Mouse (Mus musculus): ENCODE data around the gene Elmsan1. TPM values are rescaled to one million over a fixed set of nuclear protein-coding genes. Genes with fewer than 3 reads are reported as not detected.

Elmsan1 gene
- 3.9 TPM for polyA plus RNA-seq (2015; fragmentation: Illumina TruSeq; extraction: RNeasy Lipid Tissue Mini Kit (QIAGEN cat#74804); ENCODE audit: insufficient read depth, low read depth, low replicate concordance)

DNA sequence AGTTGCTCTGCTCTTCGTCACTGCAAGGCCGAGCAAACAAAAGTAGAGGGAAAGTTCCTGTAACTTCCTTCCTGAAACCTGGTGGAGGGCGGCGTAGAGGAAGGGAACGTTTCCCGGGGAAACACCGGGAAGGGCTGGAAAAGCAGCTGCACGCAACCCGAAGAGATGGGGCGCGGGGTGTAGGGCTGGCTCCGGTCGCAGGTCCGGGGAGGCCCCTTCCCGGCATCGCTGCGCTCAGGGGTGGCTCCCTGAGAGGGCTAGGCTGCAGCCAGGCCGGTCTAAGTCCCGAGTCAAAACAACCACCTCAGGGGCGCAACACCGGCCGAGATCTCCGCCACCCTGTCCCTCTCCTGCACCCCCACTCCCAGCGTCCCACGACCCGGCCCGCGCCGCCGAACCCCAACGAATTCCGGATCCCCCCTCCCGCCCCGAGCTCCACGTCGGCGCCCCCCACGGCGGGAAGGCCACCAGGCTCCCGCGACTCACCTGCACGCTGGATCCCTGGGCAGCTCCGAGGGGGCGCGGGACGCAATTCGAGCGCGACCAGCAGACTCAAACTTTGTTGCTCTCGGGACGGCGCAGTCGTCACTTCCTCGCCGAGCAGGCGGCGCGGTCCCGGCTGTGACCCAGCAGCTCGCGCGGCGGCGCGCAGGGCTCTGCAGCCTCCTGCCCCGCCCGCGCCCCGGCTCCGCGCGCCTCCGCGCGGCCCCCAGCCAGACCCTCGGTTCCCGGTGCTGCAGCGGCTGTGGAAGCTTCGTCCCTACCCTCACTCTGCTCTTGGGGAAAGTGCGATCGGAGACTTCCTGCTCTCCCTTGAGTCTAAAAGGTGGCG, at the start of gene Elmsan1:
TSS of gene Elmsan1 (minus strand) at position 593 of the 832 bp plus-strand sequence.

DNA sequence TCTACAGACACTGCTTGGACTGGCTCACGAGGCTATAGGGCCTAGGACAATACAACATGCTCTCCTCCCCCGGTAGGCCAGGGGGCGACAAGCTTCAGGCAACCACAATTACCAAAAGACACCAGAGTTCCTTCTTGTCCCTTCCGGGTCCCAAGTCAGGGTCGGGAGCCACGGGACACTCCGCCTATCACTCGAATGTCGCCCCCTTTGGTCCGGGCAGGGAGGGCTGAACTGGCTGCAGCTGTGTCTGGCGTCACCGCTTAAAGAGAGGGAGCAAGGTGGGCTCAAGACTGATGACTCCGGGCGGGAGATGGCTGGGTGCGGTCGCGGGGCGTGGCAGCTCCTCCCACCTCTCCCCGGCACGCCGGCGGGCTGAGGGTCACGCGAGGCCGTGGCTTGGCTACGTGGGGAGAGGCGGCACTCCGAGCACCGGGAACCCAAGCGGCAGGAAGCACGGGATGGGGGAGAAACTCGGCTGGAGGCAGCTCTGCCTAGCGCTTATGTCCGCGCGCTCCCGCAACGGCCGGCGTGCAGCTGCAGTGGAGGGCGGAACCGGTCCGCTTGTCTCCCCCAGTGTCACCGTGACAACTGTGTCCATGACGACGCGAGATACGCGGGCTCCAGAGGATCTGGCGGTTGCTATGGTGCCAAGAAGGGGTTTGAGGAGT, 70.6 kb downstream of the Elmsan1 start, which contains the start of gene Pnma1:
TSS of gene Pnma1 (minus strand) at position 536 of the 668 bp plus-strand sequence.

DNA sequence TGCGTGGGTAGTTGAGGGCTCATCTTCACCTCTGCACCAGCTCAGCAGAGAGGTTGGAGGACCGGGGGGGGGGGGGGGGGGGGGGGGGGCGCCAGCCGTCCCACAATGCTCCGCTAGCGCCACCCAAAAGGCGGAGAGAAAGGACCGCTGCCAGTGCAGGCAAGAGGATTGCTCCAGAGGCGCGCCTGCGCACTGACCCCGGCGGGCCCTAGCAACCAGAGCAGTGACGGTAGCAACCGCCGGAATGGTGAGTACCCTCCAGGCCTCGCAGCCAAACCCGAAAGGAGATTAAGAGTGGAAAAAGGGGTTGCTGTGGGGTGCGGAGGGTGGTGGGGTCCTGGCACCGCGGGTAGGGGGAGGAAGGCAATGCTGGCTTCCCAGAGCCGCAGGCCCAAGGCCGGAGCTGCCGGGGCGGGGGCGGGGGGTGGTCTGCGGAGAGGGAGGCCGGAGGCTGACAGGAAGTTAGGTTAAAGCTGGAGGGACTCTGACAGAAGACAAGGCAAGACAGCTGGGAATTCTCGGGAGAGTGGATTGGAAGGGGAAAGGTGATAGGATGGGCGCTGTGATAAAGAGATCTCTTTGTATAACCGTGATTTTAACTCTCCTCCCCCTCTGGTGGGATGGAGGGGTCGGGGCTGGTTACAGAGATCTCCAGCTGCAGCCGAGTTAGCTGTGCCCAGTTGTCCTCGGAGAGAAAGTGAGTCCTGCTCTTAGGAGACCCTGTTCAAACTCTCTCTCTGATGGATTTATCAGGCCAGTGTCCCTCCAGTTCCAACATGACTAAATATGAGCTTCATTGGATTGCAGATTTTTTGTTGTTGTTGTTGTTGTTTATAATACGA, 104.3 kb downstream of the Elmsan1 start, which contains the start of gene Dnal1:
TSS of gene Dnal1 (plus strand) at position 214 of the 842 bp plus-strand sequence.

DNA sequence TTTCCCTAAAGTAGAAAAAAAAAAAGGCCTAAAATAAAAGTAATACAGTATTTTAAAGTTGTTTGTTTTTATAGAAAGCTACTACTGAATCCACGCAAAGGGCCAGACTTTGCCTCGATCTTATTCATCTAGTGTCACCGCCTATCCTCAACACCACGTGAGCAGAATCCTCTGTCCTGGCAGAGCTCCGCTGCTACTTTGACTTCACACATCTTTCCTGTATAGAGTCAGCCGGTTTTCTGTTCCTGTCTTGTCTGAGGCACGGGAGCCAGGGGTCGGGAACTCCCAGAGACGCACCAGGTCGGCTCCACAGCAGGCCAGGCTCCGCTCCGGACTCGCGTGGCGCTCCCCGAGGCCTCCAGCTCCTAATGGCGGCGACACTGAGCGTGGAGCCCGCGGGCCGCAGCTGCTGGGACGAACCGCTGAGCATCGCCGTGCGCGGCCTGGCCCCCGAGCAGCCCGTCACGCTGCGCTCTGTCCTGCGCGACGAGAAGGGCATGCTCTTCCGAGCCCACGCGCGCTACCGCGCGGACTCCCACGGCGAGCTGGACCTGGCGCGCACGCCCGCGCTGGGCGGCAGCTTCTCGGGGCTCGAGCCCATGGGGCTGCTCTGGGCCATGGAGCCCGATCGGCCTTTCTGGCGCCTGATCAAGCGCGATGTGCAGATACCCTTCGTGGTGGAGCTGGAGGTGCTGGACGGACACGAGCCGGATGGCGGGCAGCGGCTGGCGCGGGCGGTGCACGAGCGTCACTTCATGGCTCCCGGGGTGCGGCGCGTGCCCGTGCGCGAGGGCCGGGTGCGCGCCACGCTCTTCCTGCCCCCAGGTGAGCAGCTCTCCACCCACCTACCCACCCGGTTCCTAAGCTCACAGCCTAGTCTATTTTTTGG, 117.8 kb downstream of the Elmsan1 start, which contains the start of gene Acot6:
TSS of gene Acot6 (plus strand) at position 51 of the 889 bp plus-strand sequence.

Other genes starting within 250 kb of the Elmsan1 start
- gene Heatr4, start 234.0 kb downstream of the Elmsan1 start, polyA plus RNA-seq (2015; fragmentation: Illumina TruSeq; extraction: RNeasy Lipid Tissue Mini Kit (QIAGEN cat#74804); ENCODE audit: insufficient read depth, low read depth, low replicate concordance): not detected
- 0.81 TPM for gene Acot2, start 231.0 kb downstream of the Elmsan1 start, polyA plus RNA-seq (2015; fragmentation: Illumina TruSeq; extraction: RNeasy Lipid Tissue Mini Kit (QIAGEN cat#74804); ENCODE audit: insufficient read depth, low read depth, low replicate concordance)
- 7.5 TPM for gene Acot1, start 209.4 kb downstream of the Elmsan1 start, polyA plus RNA-seq (2015; fragmentation: Illumina TruSeq; extraction: RNeasy Lipid Tissue Mini Kit (QIAGEN cat#74804); ENCODE audit: insufficient read depth, low read depth, low replicate concordance)
- 0.13 TPM for gene Acot4, start 180.5 kb downstream of the Elmsan1 start, polyA plus RNA-seq (2015; fragmentation: Illumina TruSeq; extraction: RNeasy Lipid Tissue Mini Kit (QIAGEN cat#74804); ENCODE audit: insufficient read depth, low read depth, low replicate concordance)
- not detected for gene Gm49366, start 179.9 kb downstream of the Elmsan1 start, polyA plus RNA-seq (2015; fragmentation: Illumina TruSeq; extraction: RNeasy Lipid Tissue Mini Kit (QIAGEN cat#74804); ENCODE audit: insufficient read depth, low read depth, low replicate concordance)
- gene Acot3, start 166.7 kb downstream of the Elmsan1 start, polyA plus RNA-seq (2015; fragmentation: Illumina TruSeq; extraction: RNeasy Lipid Tissue Mini Kit (QIAGEN cat#74804); ENCODE audit: insufficient read depth, low read depth, low replicate concordance): not detected
- gene Acot5, start 149.6 kb downstream of the Elmsan1 start, polyA plus RNA-seq (2015; fragmentation: Illumina TruSeq; extraction: RNeasy Lipid Tissue Mini Kit (QIAGEN cat#74804); ENCODE audit: insufficient read depth, low read depth, low replicate concordance): not detected
- 1.3 TPM for gene Acot6, start 118.2 kb downstream of the Elmsan1 start, polyA plus RNA-seq (2015; fragmentation: Illumina TruSeq; extraction: RNeasy Lipid Tissue Mini Kit (QIAGEN cat#74804); ENCODE audit: insufficient read depth, low read depth, low replicate concordance)
- 3.5 TPM for gene Dnal1, start 104.5 kb downstream of the Elmsan1 start, polyA plus RNA-seq (2015; fragmentation: Illumina TruSeq; extraction: RNeasy Lipid Tissue Mini Kit (QIAGEN cat#74804); ENCODE audit: insufficient read depth, low read depth, low replicate concordance)
- not detected for gene Pnma1, start 70.4 kb downstream of the Elmsan1 start, polyA plus RNA-seq (2015; fragmentation: Illumina TruSeq; extraction: RNeasy Lipid Tissue Mini Kit (QIAGEN cat#74804); ENCODE audit: insufficient read depth, low read depth, low replicate concordance)
- gene Ptgr2, start 66.4 kb upstream of the Elmsan1 start, polyA plus RNA-seq (2015; fragmentation: Illumina TruSeq; extraction: RNeasy Lipid Tissue Mini Kit (QIAGEN cat#74804); ENCODE audit: insufficient read depth, low read depth, low replicate concordance): 7.3 TPM
- gene Zfp410, start 98.0 kb upstream of the Elmsan1 start, polyA plus RNA-seq (2015; fragmentation: Illumina TruSeq; extraction: RNeasy Lipid Tissue Mini Kit (QIAGEN cat#74804); ENCODE audit: insufficient read depth, low read depth, low replicate concordance): 12.5 TPM
- 7.6 TPM for gene Coq6, start 142.8 kb upstream of the Elmsan1 start, polyA plus RNA-seq (2015; fragmentation: Illumina TruSeq; extraction: RNeasy Lipid Tissue Mini Kit (QIAGEN cat#74804); ENCODE audit: insufficient read depth, low read depth, low replicate concordance)
- gene Fam161b, start 143.0 kb upstream of the Elmsan1 start, polyA plus RNA-seq (2015; fragmentation: Illumina TruSeq; extraction: RNeasy Lipid Tissue Mini Kit (QIAGEN cat#74804); ENCODE audit: insufficient read depth, low read depth, low replicate concordance): 1.3 TPM
- gene Entpd5, start 190.1 kb upstream of the Elmsan1 start, polyA plus RNA-seq (2015; fragmentation: Illumina TruSeq; extraction: RNeasy Lipid Tissue Mini Kit (QIAGEN cat#74804); ENCODE audit: insufficient read depth, low read depth, low replicate concordance): 3.3 TPM
- 0.63 TPM for gene Bbof1, start 190.2 kb upstream of the Elmsan1 start, polyA plus RNA-seq (2015; fragmentation: Illumina TruSeq; extraction: RNeasy Lipid Tissue Mini Kit (QIAGEN cat#74804); ENCODE audit: insufficient read depth, low read depth, low replicate concordance)
- 2.7 TPM for gene Rnf113a2, start 198.3 kb upstream of the Elmsan1 start, polyA plus RNA-seq (2015; fragmentation: Illumina TruSeq; extraction: RNeasy Lipid Tissue Mini Kit (QIAGEN cat#74804); ENCODE audit: insufficient read depth, low read depth, low replicate concordance)
- 14.2 TPM for gene Aldh6a1, start 232.1 kb upstream of the Elmsan1 start, polyA plus RNA-seq (2015; fragmentation: Illumina TruSeq; extraction: RNeasy Lipid Tissue Mini Kit (QIAGEN cat#74804); ENCODE audit: insufficient read depth, low read depth, low replicate concordance)
- gene Lin52, start 232.5 kb upstream of the Elmsan1 start, polyA plus RNA-seq (2015; fragmentation: Illumina TruSeq; extraction: RNeasy Lipid Tissue Mini Kit (QIAGEN cat#74804); ENCODE audit: insufficient read depth, low read depth, low replicate concordance): 4.5 TPM

All from pancreas, adult 10 weeks (tissue).